ENCODE assay signal across 23 mouse cellular contexts in genomic region chr2:92856047-92856446, GRCm38 (mm10). TPM values are rescaled to one million over a fixed set of nuclear protein-coding genes. Genes with fewer than 3 reads are reported as not detected.
"Had no signal": no experiment of that assay in that cellular context is flagged by ENCODE, and none has a peak within 500 bp of the region (broad histone marks: within the 10 kb centered on the region; RNA-seq: fewer than 3 reads in every experiment).

No protein-coding gene starts in this region.

- H3K4me2 ChIP-seq: heart, embryonic 12.5 days; hindbrain, embryonic 12.5 days; hindbrain, embryonic 14.5 days; limb, embryonic 12.5 days; liver, embryonic 12.5 days had no signal

- H3K9me3 ChIP-seq: heart, embryonic 10.5 days; heart, embryonic 12.5 days; hindbrain, embryonic 12.5 days; limb, embryonic 10.5 days; limb, embryonic 12.5 days; liver, embryonic 12.5 days had no signal

- ATAC-seq: forebrain, postnatal 0 days; hindbrain, embryonic 16.5 days; intestine, embryonic 16.5 days; liver, embryonic 12.5 days had no signal

- DNase-seq: forebrain, postnatal 0 days; gastrocnemius, postnatal 14 days; gastrocnemius, postnatal 36 days; heart, adult 18-20 months; heart, postnatal 10 days; kidney, adult 11 months; kidney, adult 2 months; kidney, postnatal 10 days; kidney, postnatal 25 days; kidney, postnatal 4 days; liver had no signal

- H3K4me1 ChIP-seq: heart, embryonic 10.5 days; heart, embryonic 12.5 days; liver, embryonic 12.5 days had no signal

- H3K36me3 ChIP-seq: heart, embryonic 10.5 days; heart, embryonic 12.5 days; hindbrain, embryonic 12.5 days; limb, embryonic 10.5 days; limb, embryonic 12.5 days; liver, embryonic 12.5 days had no signal

- H3K27me3 ChIP-seq: heart, embryonic 12.5 days; hindbrain, embryonic 12.5 days; limb, embryonic 12.5 days; liver, embryonic 12.5 days had no signal

- H3K4me3 ChIP-seq: heart, embryonic 10.5 days; heart, embryonic 12.5 days; hindbrain, embryonic 12.5 days; layer of hippocampus, adult 2 months; left cerebral cortex, adult 2 months; limb, embryonic 10.5 days; limb, embryonic 12.5 days; liver, embryonic 12.5 days had no signal

- H3K9ac ChIP-seq: forebrain, postnatal 0 days; heart, embryonic 12.5 days; hindbrain, embryonic 12.5 days; hindbrain, embryonic 14.5 days; limb, embryonic 12.5 days; liver, embryonic 12.5 days had no signal

- H3K27ac ChIP-seq: heart, embryonic 10.5 days; hindbrain, embryonic 12.5 days; hindbrain, embryonic 14.5 days; layer of hippocampus, adult 2 months; left cerebral cortex, adult 2 months; limb, embryonic 10.5 days; limb, embryonic 12.5 days; liver, embryonic 12.5 days had no signal

RNA-seq across cellular contexts. Expression of gene Syt13, which starts 58.9 kb away (rescaled TPM):
- total RNA-seq: hematopoietic stem cell, adult 5-6 weeks had no signal
